Mouse (Mus musculus): ENCODE measurements around the gene Fam185a.

DNA sequence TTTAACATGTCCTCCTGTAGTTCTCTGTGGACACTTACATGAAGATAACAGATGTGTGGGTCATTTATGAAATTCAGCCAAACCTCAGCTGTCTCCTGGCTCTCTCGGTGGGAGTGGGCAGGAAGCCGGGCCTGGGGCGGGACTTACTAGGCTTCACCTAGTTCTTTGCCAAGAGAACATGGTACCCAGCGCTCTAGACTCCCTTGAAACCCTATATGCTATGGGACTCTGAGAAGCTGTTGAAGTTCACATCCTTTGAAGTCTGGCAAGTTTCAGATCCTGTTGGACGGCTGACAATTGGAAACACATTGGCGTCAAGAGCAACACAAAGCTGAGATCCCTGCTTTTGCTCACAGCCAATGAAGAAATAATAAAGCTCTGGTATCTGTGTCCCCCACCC is 71.6 kb downstream of the Fam185a start:
- no peak for TF ChIP-seq EP300 (IDR thresholded peaks at IDR 0.05; ENCODE audit: insufficient read depth, low read depth, low read length)
- no peak for TF ChIP-seq CTCF (IDR thresholded peaks at IDR 0.05)
- TF ChIP-seq POLR2A (IDR thresholded peaks at IDR 0.05; ENCODE audit: insufficient read depth, low read depth, low read length), result no peak
